8 mouse cellular contexts compared by ENCODE assay signal in the genomic region with DNA sequence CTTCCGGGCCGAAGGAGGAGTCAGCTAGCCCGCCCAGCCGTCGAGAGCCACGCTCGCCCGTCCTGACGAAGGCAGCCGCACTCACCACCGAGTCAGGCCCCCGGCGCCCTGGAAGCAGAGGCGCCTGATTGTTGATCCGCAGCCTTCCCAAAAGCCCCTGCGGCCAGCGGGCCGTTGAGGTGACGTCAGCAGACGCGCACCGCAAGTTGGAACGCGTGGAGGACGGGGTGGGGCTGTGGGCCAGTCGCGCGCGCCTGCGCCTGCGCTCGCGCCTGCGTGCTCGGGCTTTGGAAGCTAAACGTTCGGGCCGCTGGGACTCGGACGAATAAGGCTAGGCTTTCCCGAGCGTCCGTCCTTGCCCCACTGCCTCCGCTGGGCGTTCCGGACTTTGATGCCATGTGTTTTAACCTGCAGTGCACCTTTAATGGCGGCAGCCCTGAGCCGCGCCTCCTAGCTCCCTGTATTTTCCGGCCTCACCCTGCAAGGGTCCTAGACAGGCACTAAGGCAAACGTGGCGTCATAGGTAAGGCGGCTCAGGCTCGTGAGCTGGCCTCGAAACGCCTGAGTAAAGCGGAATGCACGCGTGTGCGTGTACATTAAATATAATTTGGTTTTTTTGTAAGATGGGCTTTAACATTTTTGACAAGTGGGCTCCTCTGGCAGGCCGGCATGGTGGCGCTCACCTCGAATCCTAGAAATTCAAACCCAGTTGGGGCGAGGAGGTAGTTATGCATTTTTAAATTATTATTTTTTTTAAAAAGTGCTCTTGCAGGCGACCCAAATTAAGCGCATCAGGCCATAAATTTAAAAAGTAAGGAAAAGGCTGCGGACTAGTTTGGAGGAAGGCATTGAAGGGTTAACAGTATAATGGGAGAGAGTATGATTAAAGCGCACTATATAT. TPM values are rescaled to one million over a fixed set of nuclear protein-coding genes. Genes with fewer than 3 reads are reported as not detected.
A peak's percentile ranks its signal among the peaks of the same experiment; 100 is the strongest.
DNase-seq lines count a peak whose midpoint lies in the region; ATAC-seq lines count a peak whose summit lies in the region.

A gene (minus strand): TSS at position 160 of the 901 bp plus-strand sequence.

- H3K9ac ChIP-seq in heart, embryonic 14.5 days (ENCODE audit: low read length), result peak within 1 kb of the TSS; percentile 95
- H3K9ac ChIP-seq in liver, embryonic 13.5 days, result peak within 1 kb of the TSS; percentile 91
- peak within 1 kb of the TSS; percentile 91 for H3K9ac ChIP-seq in stomach, embryonic 16.5 days (ENCODE audit: low read length)

- H3K27me3 ChIP-seq in heart, embryonic 14.5 days (ENCODE audit: control insufficient read depth, insufficient read depth, low read length), result no peaks in the 10 kb centered on the region
- H3K27me3 ChIP-seq in liver, embryonic 13.5 days, result no peaks in the 10 kb centered on the region
- no peaks in the 10 kb centered on the region for H3K27me3 ChIP-seq in stomach, embryonic 16.5 days (ENCODE audit: control insufficient read depth, insufficient read depth, low read length)

- peaks cover 20% of the 10 kb centered on the region for H3K36me3 ChIP-seq in heart, embryonic 14.5 days (ENCODE audit: control insufficient read depth, insufficient read depth, low read length)
- H3K36me3 ChIP-seq in liver, embryonic 13.5 days, result peaks cover 13% of the 10 kb centered on the region
- H3K36me3 ChIP-seq in stomach, embryonic 16.5 days (ENCODE audit: control insufficient read depth, insufficient read depth, low read length), result peaks cover 4% of the 10 kb centered on the region; the same call in 1 of the 2 replicates

- H3K27ac ChIP-seq in heart, embryonic 14.5 days (replicated peaks in 1 of 2; ENCODE audit: control insufficient read depth in 1 of 2, insufficient read depth in 1 of 2, low read depth in 2 of 2, low read length in 2 of 2), result peak within 1 kb of the TSS; percentile 98
- H3K27ac ChIP-seq in liver, embryonic 13.5 days, result peak within 1 kb of the TSS; percentile 99
- peak within 1 kb of the TSS; percentile 99 for H3K27ac ChIP-seq in stomach, embryonic 16.5 days (ENCODE audit: low read length)

- under 1% methylated on average over 68 of the region's 68 CpGs for WGBS in heart, embryonic 14.5 days
- under 1% methylated on average over 68 of the region's 68 CpGs for WGBS in liver, embryonic 13.5 days (ENCODE audit: insufficient replicate concordance)
- under 1% methylated on average over 68 of the region's 68 CpGs for WGBS in stomach, embryonic 16.5 days

- H3K9me3 ChIP-seq in heart, embryonic 14.5 days (ENCODE audit: control insufficient read depth, low read length), result no peaks in the 10 kb centered on the region
- H3K9me3 ChIP-seq in liver, embryonic 13.5 days (replicated peaks), result no peaks in the 10 kb centered on the region
- no peaks in the 10 kb centered on the region for H3K9me3 ChIP-seq in stomach, embryonic 16.5 days (replicated peaks; ENCODE audit: control insufficient read depth, low read length)

- peaks cover 0 to 21% of the 10 kb centered on the region in 2 experiments; a peak in 3 of 4 replicates for H3K4me1 ChIP-seq in heart, embryonic 14.5 days (ENCODE audit: control insufficient read depth in 2 of 2, insufficient read depth in 2 of 2, low read length in 2 of 2)
- H3K4me1 ChIP-seq in liver, embryonic 13.5 days (replicated peaks), result peaks cover 39% of the 10 kb centered on the region
- H3K4me1 ChIP-seq in stomach, embryonic 16.5 days (ENCODE audit: control insufficient read depth, insufficient read depth, low read length), result peaks cover 16% of the 10 kb centered on the region

- H3K4me3 ChIP-seq in heart, embryonic 14.5 days (ENCODE audit: control insufficient read depth in 1 of 2, insufficient read depth in 1 of 2, low read depth in 1 of 2, low read length in 2 of 2), result peak within 1 kb of the TSS; percentile 74 to 75
- peak within 1 kb of the TSS; percentile 78 for H3K4me3 ChIP-seq in liver, embryonic 13.5 days (replicated peaks)
- H3K4me3 ChIP-seq in stomach, embryonic 16.5 days (replicated peaks; ENCODE audit: low read length), result peak within 1 kb of the TSS; percentile 73

- peak within 1 kb of the TSS; percentile 80 for H3K4me2 ChIP-seq in heart, embryonic 14.5 days (ENCODE audit: low read length)
- peak within 1 kb of the TSS; percentile 89 for H3K4me2 ChIP-seq in liver, embryonic 13.5 days
- peak within 1 kb of the TSS; percentile 82 for H3K4me2 ChIP-seq in stomach, embryonic 16.5 days (ENCODE audit: low read depth, low read length)

- DNase-seq in c-Kit-negative CD71-positive TER-119-positive erythroid progenitor cells, embryonic 14.5 days (ENCODE audit: low read depth, low spot score), result peak; percentile 89
- peak; percentile 96 for DNase-seq in fibroblast of lung, adult 2 months (ENCODE audit: low read depth)
- DNase-seq in kidney, postnatal 14 days, result peak; percentile 98
- peak; percentile 95 for DNase-seq in liver, embryonic 13.5 days
- DNase-seq in neural tube, embryonic 10.5 days (ENCODE audit: extremely low spot score, low spot score), result peak; percentile 96

- ATAC-seq in CD4-positive, CD25-positive, alpha-beta regulatory T cell, adult 4 months, result peak; percentile 85
- peak; percentile 97 for ATAC-seq in heart, embryonic 14.5 days (ENCODE audit: insufficient number of reproducible peaks, insufficient read depth, low FRiP score, low read depth)
- ATAC-seq in liver, embryonic 13.5 days (ENCODE audit: low read depth), result peak; percentile 97
- peak; percentile 98 for ATAC-seq in stomach, embryonic 16.5 days (ENCODE audit: insufficient read depth, low FRiP score)

RNA-seq across cellular contexts. Expression of the gene that starts here (rescaled TPM):
- 100 to 1,000 TPM; 138 to 145 TPM for polyA plus RNA-seq in CD4-positive, CD25-positive, alpha-beta regulatory T cell, adult 4 months (2017; shearing (Covaris generic))
- polyA plus RNA-seq in heart, embryonic 14.5 days (2014; fragmentation: Nextera tagmentation; extraction: Ambion mirVana), result 29.5 and 32.6 TPM in 2 replicates
- polyA plus RNA-seq in liver, embryonic 13.5 days (2015; fragmentation: Nextera tagmentation; extraction: Ambion mirVana), result 11.7 and 15.7 TPM in 2 replicates
- 34.1 and 40.0 TPM in 2 replicates for polyA plus RNA-seq in stomach, embryonic 16.5 days (2015; fragmentation: Nextera tagmentation; extraction: Ambion mirVana)

Comparison
In these comparisons a context has a peak if more than half of its experiments do, and no peak if none do; other contexts are left out.
1. Peak in every context shown above with its lines: DNase-seq, ATAC-seq, H3K4me3 ChIP-seq and H3K27ac ChIP-seq.